9 mouse cellular contexts compared by ENCODE assay signal in the genomic region with DNA sequence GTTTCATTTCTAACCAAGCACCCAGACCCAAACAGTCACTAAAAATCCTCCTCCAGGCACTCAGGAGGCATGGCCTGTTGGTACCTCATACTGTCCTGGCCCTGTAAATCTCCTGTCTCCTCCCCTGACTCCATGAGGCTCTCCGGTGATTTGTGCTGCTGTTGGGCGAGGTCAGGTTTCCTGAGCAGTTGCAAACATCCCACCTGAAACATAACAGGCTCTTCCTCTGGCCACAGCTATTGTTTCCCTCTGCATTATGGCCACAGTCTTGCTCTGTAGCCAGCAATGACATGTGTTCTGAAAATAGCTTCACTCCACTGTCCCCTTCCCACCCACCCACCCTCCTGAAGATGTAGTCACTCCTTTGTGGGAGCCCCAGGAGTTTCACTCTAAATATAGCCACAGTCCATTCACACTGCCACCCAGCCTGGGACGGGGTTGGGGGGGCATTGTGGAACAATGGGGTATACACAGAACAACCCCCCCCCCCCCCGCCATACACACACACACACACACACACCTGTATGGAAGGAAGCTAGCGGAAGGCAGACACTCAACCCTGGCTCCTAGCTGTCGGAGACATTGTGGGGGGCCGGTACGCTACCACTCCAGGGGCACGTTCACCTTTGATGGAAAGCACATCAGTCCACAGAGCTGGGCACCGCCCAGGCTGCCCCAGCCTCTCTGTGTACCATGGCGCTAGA. TPM values are rescaled to one million over a fixed set of nuclear protein-coding genes. Genes with fewer than 3 reads are reported as not detected.
DNase-seq lines count a peak whose midpoint lies in the region; ATAC-seq and TF ChIP-seq lines count a peak whose summit lies in the region.
"Had no signal": no experiment of that assay in that cellular context is flagged by ENCODE, and none has a peak within 500 bp of the region (broad histone marks: within the 10 kb centered on the region; RNA-seq: fewer than 3 reads in every experiment).

No protein-coding gene starts in this region.

- DNase-seq in forebrain, embryonic 10.5 days (ENCODE audit: extremely low spot score, low spot score): no peak
- DNase-seq in forebrain, postnatal 0 days: no peak
- no peak for DNase-seq in neural tube, embryonic 11.5 days (ENCODE audit: low spot score)
- DNase-seq in neural tube, embryonic 10.5 days (ENCODE audit: extremely low spot score, low spot score): no peak
- DNase-seq in kidney, postnatal 10 days: peak; percentile 32
- DNase-seq in stomach, postnatal 0 days (ENCODE audit: low spot score): no peak
- no peak for DNase-seq in frontal cortex, postnatal 25 days (ENCODE audit: low spot score in 2 of 2)
- DNase-seq in natural killer cell, adult 2 months (ENCODE audit: low spot score in 2 of 2): no peak
- DNase-seq: cerebellum, adult 9-11 months had no signal

- 89% methylated on average over 11 of the region's 11 CpGs for WGBS in forebrain, embryonic 10.5 days
- 93% methylated on average over 11 of the region's 11 CpGs for WGBS in forebrain, postnatal 0 days
- 90% methylated on average over 10 of the region's 11 CpGs for WGBS in neural tube, embryonic 11.5 days
- WGBS in stomach, postnatal 0 days: 78% methylated on average over 10 of the region's 11 CpGs

- H3K27ac ChIP-seq in forebrain, embryonic 10.5 days: peak overlapping the region; percentile 71; the same call in 1 of the 2 replicates
- H3K27ac ChIP-seq in forebrain, postnatal 0 days (ENCODE audit: low read depth, low read length): no peak overlapping the region
- H3K27ac ChIP-seq in neural tube, embryonic 11.5 days (ENCODE audit: low read depth, low read length): peak overlapping the region; percentile 83
- peak overlapping the region; percentile 88 for H3K27ac ChIP-seq in stomach, postnatal 0 days (replicated peaks)

- TF ChIP-seq CTCF in forebrain, postnatal 0 days (IDR thresholded peaks at IDR 0.05; ENCODE audit: low read depth): no peak
- TF ChIP-seq CTCF in stomach, postnatal 0 days (IDR thresholded peaks at IDR 0.05; ENCODE audit: low read depth): no peak

- H3K9ac ChIP-seq in forebrain, postnatal 0 days: no peak overlapping the region
- 0 out of 2 replicates have a peak overlapping the region, but pooled peaks have one; percentile 6 for H3K9ac ChIP-seq in neural tube, embryonic 11.5 days (ENCODE audit: low read length)
- peak overlapping the region; percentile 38; the same call in 1 of the 2 replicates for H3K9ac ChIP-seq in stomach, postnatal 0 days (ENCODE audit: low read length)

- peaks cover 74% of the 10 kb centered on the region for H3K36me3 ChIP-seq in forebrain, embryonic 10.5 days (replicated peaks)
- H3K36me3 ChIP-seq in forebrain, postnatal 0 days (ENCODE audit: insufficient read depth): peaks cover 18% of the 10 kb centered on the region
- peaks cover 4% of the 10 kb centered on the region for H3K36me3 ChIP-seq in neural tube, embryonic 11.5 days (ENCODE audit: control insufficient read depth, insufficient read depth, low read length)
- no peaks in the 10 kb centered on the region for H3K36me3 ChIP-seq in stomach, postnatal 0 days (ENCODE audit: control insufficient read depth, insufficient read depth, low read length)

- H3K4me1 ChIP-seq in forebrain, embryonic 10.5 days: peaks cover 15% of the 10 kb centered on the region
- H3K4me1 ChIP-seq in forebrain, postnatal 0 days (ENCODE audit: insufficient read depth): no peaks in the 10 kb centered on the region
- H3K4me1 ChIP-seq in neural tube, embryonic 11.5 days (ENCODE audit: control insufficient read depth, insufficient read depth, low read length): peaks cover 9% of the 10 kb centered on the region
- peaks cover 10% of the 10 kb centered on the region for H3K4me1 ChIP-seq in stomach, postnatal 0 days (replicated peaks; ENCODE audit: control insufficient read depth, insufficient read depth)

- no peaks in the 10 kb centered on the region for H3K9me3 ChIP-seq in forebrain, embryonic 10.5 days
- H3K9me3 ChIP-seq in forebrain, postnatal 0 days (ENCODE audit: low read length): no peaks in the 10 kb centered on the region
- no peaks in the 10 kb centered on the region for H3K9me3 ChIP-seq in neural tube, embryonic 11.5 days (ENCODE audit: control insufficient read depth, low read length)
- no peaks in the 10 kb centered on the region for H3K9me3 ChIP-seq in stomach, postnatal 0 days (ENCODE audit: control insufficient read depth, low read length)

- no peaks in the 10 kb centered on the region for H3K27me3 ChIP-seq in forebrain, embryonic 10.5 days (ENCODE audit: poor library complexity, severe bottlenecking)
- no peaks in the 10 kb centered on the region for H3K27me3 ChIP-seq in forebrain, postnatal 0 days (ENCODE audit: insufficient read depth, low read length)
- no peaks in the 10 kb centered on the region for H3K27me3 ChIP-seq in neural tube, embryonic 11.5 days (ENCODE audit: control insufficient read depth, insufficient read depth, low read length)
- no peaks in the 10 kb centered on the region for H3K27me3 ChIP-seq in stomach, postnatal 0 days (ENCODE audit: control insufficient read depth, insufficient read depth, low read length)

- H3K4me2 ChIP-seq in forebrain, postnatal 0 days (ENCODE audit: low read depth): no peak overlapping the region
- H3K4me2 ChIP-seq in neural tube, embryonic 11.5 days (ENCODE audit: low read depth): no peak overlapping the region
- H3K4me2 ChIP-seq in stomach, postnatal 0 days (replicated peaks; ENCODE audit: low read depth): no peak overlapping the region

- no peak for TF ChIP-seq EP300 in stomach, postnatal 0 days (optimal IDR thresholded peaks at IDR 0.05)

- ATAC-seq in forebrain, postnatal 0 days: no peak
- no peak for ATAC-seq in neural tube, embryonic 11.5 days (ENCODE audit: insufficient read depth, low FRiP score, low TSS enrichment)
- ATAC-seq in stomach, postnatal 0 days (ENCODE audit: low FRiP score, low TSS enrichment): peak; percentile 35

- H3K4me3 ChIP-seq in forebrain, embryonic 10.5 days: no peak overlapping the region
- H3K4me3 ChIP-seq in forebrain, postnatal 0 days (ENCODE audit: low read depth, low read length): no peak overlapping the region
- H3K4me3 ChIP-seq in neural tube, embryonic 11.5 days (ENCODE audit: low read depth, low read length): no peak overlapping the region
- H3K4me3 ChIP-seq in stomach, postnatal 0 days (ENCODE audit: low read depth, low read length): no peak overlapping the region

RNA-seq across cellular contexts. Expression of a gene that starts 20.8 kb away (rescaled TPM):
- 0.12 and 0.21 TPM in 2 replicates for polyA plus RNA-seq in forebrain, embryonic 10.5 days (2016; fragmentation: Nextera tagmentation; extraction: Ambion mirVana)
- total RNA-seq in forebrain, postnatal 0 days (2014; rRNA removed): 4.2 and 4.5 TPM in 2 replicates
- 1.7 TPM in 2 replicates for polyA plus RNA-seq in forebrain, postnatal 0 days (2015; fragmentation: Nextera tagmentation; extraction: Ambion mirVana)
- 4.1 and 4.9 TPM in 2 replicates for polyA plus RNA-seq in neural tube, embryonic 11.5 days (2014; fragmentation: Nextera tagmentation; extraction: Ambion mirVana)
- 6.6 and 8.2 TPM in 2 replicates for polyA plus RNA-seq in stomach, postnatal 0 days (2015; fragmentation: Nextera tagmentation; extraction: Ambion mirVana)

RNA-seq across cellular contexts. Expression of a gene that starts 30.2 kb away (rescaled TPM):
- polyA plus RNA-seq in forebrain, embryonic 10.5 days (2016; fragmentation: Nextera tagmentation; extraction: Ambion mirVana): 33.6 and 34.0 TPM in 2 replicates
- total RNA-seq in forebrain, postnatal 0 days (2014; rRNA removed): 15.5 and 19.6 TPM in 2 replicates
- 11.5 and 16.3 TPM in 2 replicates for polyA plus RNA-seq in forebrain, postnatal 0 days (2015; fragmentation: Nextera tagmentation; extraction: Ambion mirVana)
- polyA plus RNA-seq in neural tube, embryonic 11.5 days (2014; fragmentation: Nextera tagmentation; extraction: Ambion mirVana): 32.6 and 37.4 TPM in 2 replicates
- polyA plus RNA-seq in stomach, postnatal 0 days (2015; fragmentation: Nextera tagmentation; extraction: Ambion mirVana): 19.3 and 20.2 TPM in 2 replicates

RNA-seq across cellular contexts. Expression of a gene that starts 42.6 kb away (rescaled TPM):
- 29.5 TPM in 2 replicates for polyA plus RNA-seq in forebrain, embryonic 10.5 days (2016; fragmentation: Nextera tagmentation; extraction: Ambion mirVana)
- 19.5 and 21.0 TPM in 2 replicates for total RNA-seq in forebrain, postnatal 0 days (2014; rRNA removed)
- polyA plus RNA-seq in forebrain, postnatal 0 days (2015; fragmentation: Nextera tagmentation; extraction: Ambion mirVana): 12.7 and 13.8 TPM in 2 replicates
- 19.8 and 21.1 TPM in 2 replicates for polyA plus RNA-seq in neural tube, embryonic 11.5 days (2014; fragmentation: Nextera tagmentation; extraction: Ambion mirVana)
- 15.2 and 15.8 TPM in 2 replicates for polyA plus RNA-seq in stomach, postnatal 0 days (2015; fragmentation: Nextera tagmentation; extraction: Ambion mirVana)

RNA-seq across cellular contexts. Expression of a gene that starts 45.1 kb away (rescaled TPM):
- 1.1 and 1.3 TPM in 2 replicates for polyA plus RNA-seq in forebrain, embryonic 10.5 days (2016; fragmentation: Nextera tagmentation; extraction: Ambion mirVana)
- total RNA-seq in forebrain, postnatal 0 days (2014; rRNA removed): 10.6 and 11.0 TPM in 2 replicates
- polyA plus RNA-seq in forebrain, postnatal 0 days (2015; fragmentation: Nextera tagmentation; extraction: Ambion mirVana): 11.9 and 15.6 TPM in 2 replicates
- 4.5 and 6.0 TPM in 2 replicates for polyA plus RNA-seq in neural tube, embryonic 11.5 days (2014; fragmentation: Nextera tagmentation; extraction: Ambion mirVana)
- 2.1 and 2.9 TPM in 2 replicates for polyA plus RNA-seq in stomach, postnatal 0 days (2015; fragmentation: Nextera tagmentation; extraction: Ambion mirVana)
